Mouse (Mus musculus) thymus, adult 2 months (tissue): Measurements from ENCODE around the gene Il9. TPM values are rescaled to one million over a fixed set of nuclear protein-coding genes. Genes with fewer than 3 reads are reported as not detected.

Source experiments
- DNase-seq: peaks from one replicate; pipeline ENCODE4 v3.0.0; 2021
- H3K27ac ChIP-seq: fragments of 200-500 bp; 2 replicates; pipeline ENCODE4 v1.5.1; 2012; ENCODE audit warnings: low read length, control low read depth; ENCODE audit not compliant: control insufficient read depth, insufficient read depth
- H3K27me3 ChIP-seq: fragments of 200-500 bp; 2 replicates; pipeline ENCODE4 v1.6.1; 2012; ENCODE audit warnings: mild to moderate bottlenecking, low read length, moderate library complexity, mixed read lengths; ENCODE audit not compliant: control insufficient read depth, insufficient read depth
- H3K36me3 ChIP-seq: fragments of 200-500 bp; 2 replicates; pipeline ENCODE4 v1.6.1; 2012; ENCODE audit warnings: mild to moderate bottlenecking, low read length, moderate library complexity; ENCODE audit not compliant: control insufficient read depth, insufficient read depth
- H3K4me1 ChIP-seq: fragments of 200-500 bp; replicated peaks from 2 replicates; pipeline ENCODE4 v1.6.1; 2012; ENCODE audit warnings: low read length; ENCODE audit not compliant: control insufficient read depth, insufficient read depth
- H3K4me3 ChIP-seq: fragments of 200-500 bp; 2 replicates; pipeline ENCODE4 v1.5.1; 2012; ENCODE audit warnings: mild to moderate bottlenecking, low read length, control low read depth, moderate library complexity; ENCODE audit not compliant: control insufficient read depth, insufficient read depth
- CTCF ChIP-seq: fragments of 200-500 bp; IDR thresholded peaks from 2 replicates; pipeline ENCODE4 v1.5.1; 2012; ENCODE audit warnings: mild to moderate bottlenecking, control low read depth, low read length, moderate library complexity, borderline replicate concordance; ENCODE audit not compliant: control insufficient read depth, poor library complexity, insufficient read depth; ENCODE audit errors: extremely low read depth
- POLR2A ChIP-seq: fragments of 200-500 bp; IDR thresholded peaks from 2 replicates; pipeline ENCODE4 v1.6.1; 2012; ENCODE audit warnings: mild to moderate bottlenecking, low read length, control low read depth, moderate library complexity; ENCODE audit not compliant: control insufficient read depth, poor library complexity, insufficient read depth; ENCODE audit errors: extremely low read depth
- WGBS: fragments of 180-500 bp; shearing (Covaris S2); methylation state at CpG from one replicate; pipeline ENCODE4 v1.1.7; 2018; 5-methylcytosine and 5-hydroxymethylcytosine counted together
- polyA plus RNA-seq: library from polyadenylated mRNA; depleted of rRNA; stranded (reverse); fragments of >200 nt; gene quantifications from 2 replicates; pipeline ENCODE4 v1.2.3, GENCODE M21; 2012

The Il9 gene
- polyA plus RNA-seq, 1 experiment: 1.6 TPM

GRCm38 (mm10) chr13:56449239-56450030 is 32.6 kb downstream of the Il9 start:
- DNase-seq: no peak
- H3K27me3 ChIP-seq: no peaks in the 10 kb centered on the region; the same call in 1 of the 2 replicates
- 65% methylated on average over 10 of the region's 10 CpGs for WGBS
- no peaks in the 10 kb centered on the region for H3K4me1 ChIP-seq
- TF ChIP-seq POLR2A: no peak
- no peak for TF ChIP-seq CTCF
- H3K4me3 ChIP-seq: no peak overlapping the region
- H3K27ac ChIP-seq: no peak overlapping the region
- H3K36me3 ChIP-seq: no peaks in the 10 kb centered on the region

- Histone ChIP-seq H3K4me1 (no peaks in the 10 kb centered on the region), H3K27ac (no peak overlapping the region), H3K4me3 (no peak overlapping the region), H3K27me3 (no peaks in the 10 kb centered on the region; the same call in 1 of the 2 replicates), H3K36me3 (no peaks in the 10 kb centered on the region)
- DNase-seq: no peak
- TF ChIP-seq POLR2A (no peak), CTCF (no peak)
- 89% methylated on average over 6 of the region's 6 CpGs for WGBS
Measured at GRCm38 (mm10) chr13:56444996-56445395, 37.0 kb downstream of the Il9 start.

GRCm38 (mm10) chr13:56444112-56444511 is 37.9 kb downstream of the Il9 start:
- no peak for DNase-seq
- 94% methylated on average over 3 of the region's 3 CpGs for WGBS
- no peaks in the 10 kb centered on the region for H3K36me3 ChIP-seq
- TF ChIP-seq CTCF (no peak), POLR2A (no peak)
- no peak overlapping the region for H3K27ac ChIP-seq
- no peak overlapping the region for H3K4me3 ChIP-seq
- H3K27me3 ChIP-seq: peaks cover under 1% of the 10 kb centered on the region; the same call in 1 of the 2 replicates
- H3K4me1 ChIP-seq: no peaks in the 10 kb centered on the region

GRCm38 (mm10) chr13:56443411-56443810 is 38.6 kb downstream of the Il9 start:
- 80% methylated on average over 7 of the region's 7 CpGs for WGBS
- no peak overlapping the region for H3K4me3 ChIP-seq
- no peak overlapping the region for H3K27ac ChIP-seq
- no peaks in the 10 kb centered on the region for H3K36me3 ChIP-seq
- no peak for DNase-seq
- no peaks in the 10 kb centered on the region for H3K4me1 ChIP-seq
- peaks cover 7% of the 10 kb centered on the region; the same call in 1 of the 2 replicates for H3K27me3 ChIP-seq
- TF ChIP-seq POLR2A: no peak
- no peak for TF ChIP-seq CTCF

- Histone ChIP-seq H3K36me3 (no peaks in the 10 kb centered on the region), H3K4me3 (no peak within 1 kb of the TSS), H3K27ac (no peak within 1 kb of the TSS), H3K4me1 (no peaks in the 10 kb centered on the region), H3K27me3 (peaks cover 11% of the 10 kb centered on the region; the same call in 1 of the 2 replicates)
- TF ChIP-seq CTCF (no peak), POLR2A (no peak)
- WGBS: 6% methylated on average over 51 of the region's 51 CpGs
- no peak for DNase-seq
Measured at GRCm38 (mm10) chr13:56438211-56439075, 43.6 kb downstream of the Il9 start, which contains the start of gene Slc25a48. Gene Slc25a48 (plus strand): TSS chr13:56438355.

- Histone ChIP-seq H3K27me3 (peaks cover 11% of the 10 kb centered on the region; the same call in 1 of the 2 replicates), H3K4me3 (no peak overlapping the region)
- TF ChIP-seq POLR2A (no peak), CTCF (no peak)
Measured at GRCm38 (mm10) chr13:56435615-56436287, 46.3 kb downstream of the Il9 start.

More at GRCm38 (mm10) chr13:56435615-56436287, 46.3 kb downstream of the Il9 start:
- H3K36me3 ChIP-seq: no peaks in the 10 kb centered on the region
- DNase-seq: no peak
- no peak overlapping the region for H3K27ac ChIP-seq
- H3K4me1 ChIP-seq: no peaks in the 10 kb centered on the region
- WGBS: 84% methylated on average over 10 of the region's 10 CpGs
